8 mouse cellular contexts compared by ENCODE assay signal in the genomic region with DNA sequence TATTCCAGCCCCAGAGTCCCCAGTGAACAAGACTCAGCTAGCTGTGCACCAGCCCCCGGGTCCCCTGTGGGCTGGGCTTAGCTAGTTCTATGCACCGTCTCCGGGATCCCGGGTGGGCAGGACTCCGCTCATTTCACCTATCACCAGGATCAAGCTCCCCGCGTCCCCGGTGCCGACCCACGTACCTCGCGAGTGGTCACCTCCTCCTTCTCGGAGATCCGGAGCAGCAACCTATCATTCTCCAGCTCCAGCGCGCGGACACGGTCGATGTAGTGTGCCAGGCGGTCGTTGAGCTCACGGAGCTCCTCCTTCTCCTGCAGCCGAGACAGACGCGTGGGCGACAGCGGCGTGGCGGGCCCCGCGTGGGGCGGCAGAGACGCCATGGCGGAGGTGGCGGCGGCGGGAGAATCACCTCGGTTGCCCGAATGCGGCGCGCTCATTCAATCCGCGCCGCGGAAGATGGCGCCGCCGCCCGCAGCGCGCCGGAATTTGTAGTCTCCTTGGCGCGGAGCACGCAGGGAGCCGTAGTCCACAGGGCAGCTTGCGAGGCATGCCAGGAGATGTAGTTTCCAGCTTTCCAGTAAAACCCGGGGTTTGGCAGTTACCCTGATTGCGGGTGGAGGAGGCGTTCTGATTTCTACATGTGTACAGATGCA. TPM values are rescaled to one million over a fixed set of nuclear protein-coding genes. Genes with fewer than 3 reads are reported as not detected.
DNase-seq lines count a peak whose midpoint lies in the region; ATAC-seq and TF ChIP-seq lines count a peak whose summit lies in the region.

Gene Lmnb2 (minus strand): TSS at position 467 of the 656 bp plus-strand sequence.

- no peak for DNase-seq in ES-E14 (ENCODE audit: low read depth, low spot score)
- DNase-seq in c-Kit-positive CD71-positive TER-119-positive erythroid progenitor cells, embryonic 14.5 days (ENCODE audit: low spot score): peak; percentile 46
- DNase-seq in heart, postnatal 4 days: peak; percentile 76
- peak; percentile 77 to 79 for DNase-seq in layer of hippocampus, adult 8-10 months (ENCODE audit: low spot score in 2 of 2)
- peak; percentile 91 for DNase-seq in lung, embryonic 14.5 days
- peak; percentile 38 to 58 for DNase-seq in thymus, postnatal 10 days (ENCODE audit: low spot score in 2 of 2)

- H3K4me2 ChIP-seq in forebrain, embryonic 13.5 days: peak within 1 kb of the TSS; percentile 99
- peak within 1 kb of the TSS; percentile 95 for H3K4me2 ChIP-seq in lung, embryonic 14.5 days

- peak; percentile 58 for TF ChIP-seq POLR2A in olfactory bulb, adult 2 months (IDR thresholded peaks at IDR 0.05; ENCODE audit: insufficient read depth, low read depth, low read length)

- ATAC-seq in forebrain, embryonic 13.5 days: peak; percentile 87
- ATAC-seq in lung, embryonic 14.5 days (ENCODE audit: insufficient read depth): peak; percentile 62; the same call in 1 of the 2 replicates

- H3K9ac ChIP-seq in ES-E14 (ENCODE audit: insufficient read depth, low read depth, low read length, poor library complexity, severe bottlenecking): peak within 1 kb of the TSS; percentile 90
- H3K9ac ChIP-seq in forebrain, embryonic 13.5 days: peak within 1 kb of the TSS; percentile 90
- peak within 1 kb of the TSS; percentile 86 for H3K9ac ChIP-seq in lung, embryonic 14.5 days

- no peaks in the 10 kb centered on the region for H3K9me3 ChIP-seq in ES-E14 (ENCODE audit: control insufficient read depth, insufficient read depth, low read depth, low read length)
- H3K9me3 ChIP-seq in forebrain, embryonic 13.5 days (replicated peaks): no peaks in the 10 kb centered on the region
- H3K9me3 ChIP-seq in lung, embryonic 14.5 days (ENCODE audit: low read depth, low read length): no peaks in the 10 kb centered on the region

- in situ Hi-C loops in ES-E14 (cut with MboI; ENCODE audit: low sequenced_read_pairs in 2 of 2, unreplicated experiment in 2 of 2): no loop called here

- peaks cover 15% of the 10 kb centered on the region for H3K36me3 ChIP-seq in ES-E14 (ENCODE audit: control insufficient read depth, insufficient read depth, low read length, poor library complexity, severe bottlenecking)
- peaks cover 23% of the 10 kb centered on the region for H3K36me3 ChIP-seq in forebrain, embryonic 13.5 days (ENCODE audit: poor library complexity, severe bottlenecking)
- H3K36me3 ChIP-seq in lung, embryonic 14.5 days (ENCODE audit: insufficient read depth): peaks cover 22% of the 10 kb centered on the region; the same call in 1 of the 2 replicates

- H3K27me3 ChIP-seq in forebrain, embryonic 13.5 days: no peaks in the 10 kb centered on the region
- H3K27me3 ChIP-seq in lung, embryonic 14.5 days (ENCODE audit: insufficient read depth, low read length): no peaks in the 10 kb centered on the region

- peak within 1 kb of the TSS; percentile 26 for H3K27ac ChIP-seq in ES-E14 (ENCODE audit: insufficient read depth, low read depth, low read length, poor library complexity, severe bottlenecking)
- H3K27ac ChIP-seq in forebrain, embryonic 13.5 days: peak within 1 kb of the TSS; percentile 48; the same call in 1 of the 2 replicates
- peak within 1 kb of the TSS; percentile 69 for H3K27ac ChIP-seq in lung, embryonic 14.5 days (ENCODE audit: low read depth)
- no peak within 1 kb of the TSS for H3K27ac ChIP-seq in olfactory bulb, adult 2 months (ENCODE audit: insufficient read depth, low read depth, low read length)

- no peak for TF ChIP-seq CTCF in lung, embryonic 14.5 days (IDR thresholded peaks at IDR 0.05; ENCODE audit: low read depth)
- no peak for TF ChIP-seq CTCF in olfactory bulb, adult 2 months (IDR thresholded peaks at IDR 0.05; ENCODE audit: insufficient read depth, low read depth, low read length)

- peak within 1 kb of the TSS; percentile 98 for H3K4me3 ChIP-seq in ES-E14 (ENCODE audit: insufficient read depth in 1 of 2, low read depth in 1 of 2, low read length in 2 of 2, poor library complexity in 1 of 2, severe bottlenecking in 1 of 2)
- H3K4me3 ChIP-seq in forebrain, embryonic 13.5 days: peak within 1 kb of the TSS; percentile 93
- peak within 1 kb of the TSS; percentile 78 for H3K4me3 ChIP-seq in lung, embryonic 14.5 days (ENCODE audit: low read depth, low read length)
- H3K4me3 ChIP-seq in olfactory bulb, adult 2 months (ENCODE audit: insufficient read depth, low read depth, low read length): peak within 1 kb of the TSS; percentile 92

- peaks cover 4 to 6% of the 10 kb centered on the region in 2 experiments; a peak in 3 of 4 replicates for H3K4me1 ChIP-seq in ES-E14 (ENCODE audit: control insufficient read depth in 2 of 2, insufficient read depth in 2 of 2, low read length in 2 of 2, poor library complexity in 1 of 2)
- peaks cover 31% of the 10 kb centered on the region for H3K4me1 ChIP-seq in forebrain, embryonic 13.5 days
- 0 out of 2 replicates have a peak, but pooled peaks cover 5% of the 10 kb centered on the region for H3K4me1 ChIP-seq in lung, embryonic 14.5 days (ENCODE audit: insufficient read depth)
- H3K4me1 ChIP-seq in olfactory bulb, adult 2 months (ENCODE audit: control insufficient read depth, insufficient read depth, low read length): peaks cover 27% of the 10 kb centered on the region

- 1% methylated on average over 61 of the region's 61 CpGs for WGBS in forebrain, embryonic 13.5 days
- WGBS in lung, embryonic 14.5 days: under 1% methylated on average over 61 of the region's 61 CpGs
- under 1% methylated on average over 61 of the region's 61 CpGs for WGBS in olfactory bulb, adult 2 months

TF ChIP-seq in ES-E14, 5 proteins besides CTCF, POLR2A, EP300 and RAD21:
- TF ChIP-seq HCFC1 (IDR thresholded peaks at IDR 0.05; ENCODE audit: borderline replicate concordance, insufficient read depth, low read length) (peak; percentile 89), MAFK (IDR thresholded peaks at IDR 0.05; ENCODE audit: insufficient read depth, low read depth, low read length) (no peak)

RNA-seq across cellular contexts. Expression of gene Lmnb2, which starts in this region (rescaled TPM):
- total RNA-seq in ES-E14 (2012; rRNA removed): 66.5 and 88.2 TPM in 2 replicates
- polyA plus RNA-seq in forebrain, embryonic 13.5 days (2015; fragmentation: Nextera tagmentation; extraction: Ambion mirVana): 54.0 and 54.9 TPM in 2 replicates
- 10 to 100 TPM; 15.5 to 17.2 TPM for total RNA-seq in heart, postnatal 4 days (2021)
- total RNA-seq in layer of hippocampus, adult 8-10 months (2022): 10 to 100 TPM; 17.2 to 22.9 (median 19.9) TPM
- 22.9 and 24.4 TPM in 2 replicates for polyA plus RNA-seq in lung, embryonic 14.5 days (2014; fragmentation: Nextera tagmentation; extraction: Ambion mirVana)
- not detected in 2 replicates for polyA plus RNA-seq in olfactory bulb, adult 2 months (2012; ENCODE audit: insufficient read depth, insufficient read length, low replicate concordance, missing spikeins)
